Mouse (Mus musculus) embryo, embryonic 11 days (tissue): ENCODE measurements around the gene Tjp1.
A peak's percentile ranks its signal among the peaks of the same experiment; 100 is the strongest.

Source experiments
- DNase-seq: peaks from one replicate; pipeline ENCODE4 v3.0.0-alpha.2; 2015

Gene Tjp1

DNA sequence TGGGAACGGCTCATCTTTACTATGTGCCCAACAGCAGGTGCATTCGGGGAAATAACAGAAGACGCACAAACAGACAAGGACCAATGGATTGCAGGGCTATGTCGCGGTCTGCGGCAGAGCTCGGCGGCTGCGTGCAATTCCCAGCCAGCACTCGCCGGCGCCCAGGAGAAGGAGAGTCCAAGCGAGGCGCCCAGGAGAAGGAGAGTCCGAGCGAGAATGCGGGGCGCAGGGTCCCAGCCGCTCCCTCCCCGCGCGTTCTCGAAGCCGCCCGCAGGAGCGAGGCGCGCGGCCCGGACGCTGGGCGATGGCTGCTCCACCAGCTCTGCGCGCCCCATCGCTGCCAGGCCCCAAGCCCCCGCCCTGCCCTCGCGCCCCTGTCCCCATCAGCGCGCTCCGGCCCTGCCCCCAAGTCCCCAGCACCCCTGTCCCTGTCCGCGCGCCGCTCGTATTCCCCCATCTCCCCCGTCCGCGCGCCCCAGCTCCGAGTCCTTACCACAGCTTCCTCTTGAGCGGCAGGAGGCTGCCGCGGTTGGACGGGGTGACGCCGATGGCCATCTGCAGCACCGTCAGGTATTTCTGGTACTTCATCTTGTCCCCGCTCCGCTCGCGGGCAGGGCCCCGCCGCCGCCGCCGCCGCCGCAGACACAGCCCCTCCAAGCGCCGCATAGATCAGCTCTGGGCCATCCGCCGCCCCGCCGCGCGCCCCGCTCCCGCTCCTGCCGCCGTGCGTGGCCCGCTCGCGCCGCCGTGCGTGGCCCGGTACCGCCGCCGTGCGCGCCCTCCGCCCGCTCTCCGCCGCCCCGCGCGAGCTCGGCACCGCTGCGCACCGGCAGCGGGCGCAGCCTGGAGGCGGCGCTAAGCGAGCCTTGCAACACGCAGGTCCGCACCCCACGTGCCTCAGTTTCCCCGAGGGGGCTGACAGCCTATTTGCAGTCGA is at the start of gene Tjp1:
Gene Tjp1, minus strand, starts transcription at position 711 of the 937 bp plus-strand sequence.
- peak; percentile 61 for DNase-seq

DNA sequence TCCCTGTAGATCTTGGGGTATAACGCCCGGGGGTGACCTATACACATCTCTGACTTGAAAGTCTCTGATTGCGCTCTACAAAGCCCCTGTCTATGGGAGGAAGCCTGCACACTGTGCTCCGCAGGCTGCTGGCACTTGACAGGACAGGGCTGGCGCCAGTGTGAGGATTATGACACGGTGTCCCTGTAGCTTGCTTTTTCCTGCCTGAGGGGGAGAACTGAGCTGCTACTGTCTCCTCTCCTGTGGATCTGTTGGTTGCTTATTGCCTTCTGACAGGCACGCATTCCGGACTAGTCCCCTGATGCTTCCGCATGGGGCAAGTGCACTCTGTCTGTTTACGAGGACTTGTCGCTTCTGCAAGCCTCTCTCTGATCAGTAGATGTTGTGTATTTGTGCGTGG is 49.5 kb upstream of the Tjp1 start:
- peak; percentile 38 for DNase-seq

DNA sequence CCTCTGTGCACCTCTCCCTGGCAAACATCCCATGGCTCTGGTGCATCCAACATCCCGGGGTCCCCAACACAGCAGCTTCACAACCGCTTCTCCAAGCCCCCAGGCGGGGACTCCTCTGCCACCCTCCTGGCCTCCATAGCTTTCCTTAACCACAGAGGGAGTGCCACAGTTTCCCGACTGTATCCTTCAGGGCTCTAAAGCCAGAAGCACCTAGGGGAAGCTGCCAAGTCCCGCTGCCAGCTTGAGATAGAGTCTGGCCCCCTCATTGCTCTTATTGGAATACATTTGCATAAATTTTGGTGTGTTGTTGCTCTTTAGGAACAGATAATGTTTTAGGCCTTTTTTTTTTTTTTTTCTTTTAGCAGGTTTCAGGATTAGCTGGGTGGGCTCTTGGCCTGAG is 45.1 kb upstream of the Tjp1 start:
- DNase-seq: no peak

DNA sequence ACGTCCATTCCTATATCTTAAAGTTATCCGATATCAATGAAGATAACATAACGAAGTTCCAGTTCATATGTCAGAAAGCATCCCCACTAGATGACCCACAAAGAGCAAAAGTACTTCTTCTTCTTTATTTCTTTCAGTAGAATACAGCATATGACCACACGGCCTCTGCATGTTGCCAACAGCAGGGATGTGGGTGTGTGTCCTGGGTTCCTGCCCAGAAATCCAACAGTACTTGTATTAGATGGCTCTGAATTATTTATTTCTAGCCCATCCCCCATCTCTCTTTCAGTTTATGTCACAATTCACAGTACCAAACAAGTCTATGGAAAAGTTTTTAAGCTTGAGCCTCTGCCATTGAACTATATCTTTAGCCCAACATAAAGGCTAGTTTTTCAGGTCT is 43.1 kb upstream of the Tjp1 start:
- DNase-seq: no peak

DNA sequence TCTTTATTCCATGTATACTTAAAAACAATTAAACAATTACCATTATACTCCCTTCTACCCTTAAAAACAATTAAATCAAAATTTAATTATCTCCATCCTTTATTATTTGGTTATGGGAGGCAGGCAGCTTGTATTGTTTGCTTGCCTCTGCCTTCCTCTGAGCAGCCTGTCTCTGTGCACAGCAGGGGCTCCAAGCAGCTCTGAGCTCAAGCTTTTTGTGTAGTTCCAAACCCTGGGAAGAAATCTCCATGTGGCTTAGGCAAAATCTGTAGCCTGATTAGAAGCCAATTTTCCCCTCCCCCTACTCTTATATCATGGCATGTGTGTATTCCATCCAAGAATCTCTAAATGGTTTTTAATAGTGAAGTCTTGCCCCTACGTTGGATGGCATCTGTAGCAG is 28.4 kb upstream of the Tjp1 start:
- no peak for DNase-seq

DNA sequence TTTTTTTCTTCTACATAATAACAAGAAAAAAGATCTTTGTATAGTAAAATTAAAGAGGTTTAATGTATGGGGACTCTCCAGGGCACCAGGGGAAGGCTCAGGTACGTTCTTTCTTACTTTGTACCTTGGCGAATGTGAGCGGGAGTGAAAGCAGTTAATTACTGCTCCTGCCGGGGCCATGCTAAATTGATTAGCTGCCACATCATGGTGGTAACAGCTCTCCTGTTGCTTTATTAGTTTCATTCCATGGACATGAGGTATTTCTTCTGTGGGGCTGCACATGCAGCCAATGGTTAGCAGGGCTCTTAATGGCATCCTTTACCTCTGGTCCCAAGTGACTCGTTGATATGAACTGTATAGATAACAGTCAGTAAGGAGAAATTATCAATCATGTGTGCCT is 18.2 kb upstream of the Tjp1 start:
- DNase-seq: peak; percentile 13

DNA sequence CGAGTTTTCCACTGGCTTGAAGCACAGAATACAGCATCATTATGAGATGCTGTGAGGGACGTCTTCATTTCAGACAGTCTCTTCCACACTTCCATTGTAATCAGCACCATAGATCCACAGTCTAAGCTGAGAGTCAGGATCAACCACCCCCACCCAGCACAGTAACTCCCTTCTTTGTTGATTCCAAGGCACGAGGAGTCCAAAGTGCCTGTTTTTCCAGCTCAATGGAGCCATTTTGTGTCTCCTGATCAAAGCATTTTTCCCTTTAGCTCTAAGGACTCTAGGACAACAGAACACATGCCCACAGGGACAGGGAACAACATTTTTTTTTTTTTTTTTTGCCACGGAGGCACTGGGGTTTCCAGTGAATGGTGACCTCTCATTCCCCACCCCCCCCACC is 5.1 kb upstream of the Tjp1 start:
- peak; percentile 43 for DNase-seq

DNA sequence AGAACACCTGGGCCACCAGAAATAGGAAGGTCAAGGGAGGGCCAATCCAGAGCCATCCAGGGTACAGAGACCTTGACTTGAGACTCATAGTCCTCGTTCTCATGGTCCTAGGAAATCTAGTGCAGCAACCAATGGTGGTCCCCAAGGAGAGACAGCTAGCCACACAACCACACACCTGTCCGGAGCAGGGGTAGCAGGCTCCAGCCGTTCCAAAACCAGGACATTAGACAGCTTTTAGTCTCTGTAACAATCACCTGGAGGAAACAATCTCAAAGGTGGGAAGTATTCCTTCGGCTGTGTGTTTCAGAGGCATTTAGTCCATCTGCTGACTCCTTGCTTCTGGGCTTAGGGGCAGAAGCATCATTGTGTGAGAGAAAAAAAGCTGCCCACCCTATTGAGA is 4.5 kb downstream of the Tjp1 start:
- DNase-seq: no peak

DNA sequence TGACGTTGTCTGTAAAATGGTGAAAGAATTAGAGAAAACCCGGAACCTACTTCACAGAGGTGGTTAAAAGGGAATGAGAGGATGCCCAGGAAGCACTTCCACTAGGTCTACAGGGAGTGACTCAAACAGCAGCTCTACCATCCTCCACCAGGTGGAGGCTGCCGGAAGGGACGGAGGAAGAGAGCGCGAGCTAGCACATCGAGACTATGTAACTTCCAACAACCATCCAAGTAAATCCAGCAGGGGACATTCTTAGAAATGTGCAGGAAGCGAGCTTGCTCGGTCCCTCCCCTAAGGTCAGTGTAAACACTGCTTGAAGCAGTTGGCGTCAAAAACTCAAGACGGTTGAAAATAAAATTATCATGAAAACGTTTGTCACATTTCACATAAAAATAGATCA is 5.1 kb downstream of the Tjp1 start:
- no peak for DNase-seq

DNA sequence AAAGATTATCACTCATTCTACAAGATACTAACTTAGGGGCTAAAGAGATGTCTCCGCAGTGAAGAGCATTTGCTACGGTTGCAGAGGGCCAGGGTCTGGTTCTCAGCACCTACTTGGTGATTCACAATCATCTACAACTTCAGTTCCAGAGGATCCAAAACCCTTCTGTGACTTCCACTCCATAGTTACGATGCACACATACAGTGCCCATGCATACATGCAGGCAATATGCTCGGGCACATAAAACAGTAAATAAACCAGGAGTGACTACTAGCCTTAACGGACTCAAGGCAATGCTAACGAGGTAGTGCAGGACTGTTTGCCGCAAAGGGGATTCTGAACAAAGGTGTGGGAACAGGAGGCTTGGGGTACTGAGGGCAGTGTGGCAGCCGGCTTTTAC is 7.0 kb downstream of the Tjp1 start:
- no peak for DNase-seq

DNA sequence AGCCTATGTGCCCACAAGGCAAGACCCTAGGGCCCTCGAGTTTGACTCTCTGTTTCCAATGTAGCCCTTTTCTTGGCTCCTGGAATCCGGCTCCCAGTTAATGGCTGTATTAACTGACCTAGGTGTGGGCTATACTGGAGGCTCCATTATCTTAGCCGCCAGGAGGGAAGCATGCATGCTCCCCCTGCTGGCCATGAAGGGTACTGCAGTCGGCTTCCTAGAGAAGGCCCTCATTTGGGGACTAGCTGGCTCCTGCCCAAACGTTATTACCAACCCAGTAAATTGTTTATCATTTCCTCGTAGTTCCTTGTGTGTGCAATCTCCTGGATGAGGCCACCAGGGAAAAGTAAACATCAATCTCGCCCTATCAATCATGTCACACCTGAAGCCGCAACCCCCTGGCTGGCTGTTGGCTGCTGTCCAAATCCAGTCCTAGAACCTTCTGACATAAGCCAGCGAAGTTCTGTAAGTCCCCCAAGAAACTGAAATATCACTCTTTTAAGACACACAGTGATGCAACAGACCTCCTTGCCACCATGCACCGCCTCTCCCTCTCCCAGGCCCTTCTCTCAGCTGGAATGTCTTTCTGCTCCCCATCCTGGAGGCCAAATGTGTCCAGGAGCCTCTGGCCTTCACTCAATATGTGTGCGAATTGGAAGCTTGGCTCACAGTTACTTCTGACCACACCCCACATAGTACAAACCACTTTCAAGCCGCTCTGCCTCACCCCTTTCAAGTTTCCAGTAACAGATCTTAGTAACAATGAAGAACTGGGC is 7.6 kb downstream of the Tjp1 start:
- DNase-seq: peak; percentile 79

DNA sequence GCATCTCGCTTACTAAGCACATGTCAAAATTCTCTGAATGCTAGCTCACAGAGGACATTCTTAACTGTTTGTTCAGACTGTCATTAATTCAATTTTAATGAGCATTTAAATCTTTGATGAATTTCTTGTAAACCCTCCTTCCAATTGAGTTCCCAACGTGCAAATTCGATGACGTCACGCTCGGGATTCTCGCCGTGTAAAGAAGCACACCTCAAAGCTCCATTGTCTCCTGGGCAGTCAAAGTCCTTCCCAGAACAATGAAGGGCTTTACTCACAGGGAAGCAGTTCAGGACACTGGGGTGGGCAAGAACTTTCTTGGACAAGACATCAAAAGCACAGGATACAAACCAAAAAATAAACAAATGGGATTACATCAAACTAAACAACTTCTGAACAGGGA is 10.7 kb downstream of the Tjp1 start:
- DNase-seq: no peak

DNA sequence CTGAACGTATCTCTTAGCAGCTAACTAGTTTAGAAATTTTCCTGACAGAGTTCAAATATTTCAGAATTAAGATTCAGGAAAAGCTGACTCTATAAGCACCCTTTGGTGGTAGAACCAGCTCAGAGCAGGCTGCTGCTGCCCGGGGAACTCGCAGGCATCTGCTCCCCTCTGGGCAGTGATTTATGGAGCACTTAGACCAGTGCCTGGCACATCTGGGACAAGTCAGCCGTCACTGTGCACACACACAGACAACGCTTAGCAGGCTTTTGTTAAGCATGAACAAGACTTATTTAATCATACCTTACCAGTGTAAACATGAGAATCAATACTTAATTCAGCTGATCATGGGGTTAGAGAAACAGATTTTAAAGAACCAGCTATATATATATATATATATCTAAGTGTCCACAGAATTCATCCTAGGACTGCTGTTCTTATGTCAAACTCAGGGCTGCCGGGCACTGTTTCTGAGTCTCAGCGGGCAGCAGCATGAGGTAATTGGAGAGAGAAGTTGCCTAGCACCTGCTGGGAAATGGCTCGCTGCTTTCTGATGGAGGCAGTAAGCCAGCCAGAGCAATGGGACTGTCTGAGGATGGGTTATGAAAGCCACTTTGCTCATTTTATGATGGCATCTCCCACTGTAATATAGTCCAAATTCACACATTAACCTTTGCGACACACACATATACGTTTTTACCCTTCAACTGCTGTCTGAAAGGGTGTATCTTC is 14.0 kb downstream of the Tjp1 start:
- DNase-seq: peak; percentile 51

DNA sequence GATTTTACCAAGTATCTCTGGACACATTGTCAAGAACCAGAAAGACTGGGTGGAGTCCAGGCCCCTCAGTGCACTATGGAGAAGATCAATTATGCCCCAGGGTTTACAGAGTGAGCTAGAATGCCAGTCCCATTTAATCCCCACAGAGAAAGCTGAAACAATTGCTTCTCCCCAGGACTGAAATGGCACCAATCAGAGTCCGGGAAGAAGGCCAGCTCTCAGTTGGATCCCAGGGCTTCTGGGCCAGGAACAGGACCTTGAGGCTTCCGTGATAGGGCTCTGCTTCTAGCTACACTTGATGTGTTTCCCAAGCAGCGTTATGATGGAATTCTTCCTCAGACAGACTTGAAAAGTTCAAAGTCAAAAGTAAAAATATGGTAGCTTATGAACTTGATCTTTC is 18.2 kb downstream of the Tjp1 start:
- no peak for DNase-seq

DNA sequence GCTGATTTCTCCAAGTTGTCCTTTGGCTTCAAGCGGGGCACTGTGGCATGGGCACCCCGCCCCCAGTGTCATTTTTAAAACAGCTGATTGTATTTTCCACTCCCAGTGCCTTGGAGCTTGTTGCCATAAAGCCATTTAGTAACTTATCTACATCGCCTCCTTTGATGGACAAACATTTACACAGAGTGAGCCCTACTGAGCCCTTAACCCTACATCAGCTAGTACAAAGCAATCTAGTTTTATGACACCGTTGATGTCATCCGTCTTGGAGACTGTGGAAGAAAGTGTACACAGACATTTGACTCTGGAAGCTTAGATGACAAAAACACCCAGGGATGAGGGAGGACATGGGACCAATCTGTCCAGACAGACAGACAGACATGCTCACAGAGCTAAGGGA is 20.2 kb downstream of the Tjp1 start:
- DNase-seq: no peak

DNA sequence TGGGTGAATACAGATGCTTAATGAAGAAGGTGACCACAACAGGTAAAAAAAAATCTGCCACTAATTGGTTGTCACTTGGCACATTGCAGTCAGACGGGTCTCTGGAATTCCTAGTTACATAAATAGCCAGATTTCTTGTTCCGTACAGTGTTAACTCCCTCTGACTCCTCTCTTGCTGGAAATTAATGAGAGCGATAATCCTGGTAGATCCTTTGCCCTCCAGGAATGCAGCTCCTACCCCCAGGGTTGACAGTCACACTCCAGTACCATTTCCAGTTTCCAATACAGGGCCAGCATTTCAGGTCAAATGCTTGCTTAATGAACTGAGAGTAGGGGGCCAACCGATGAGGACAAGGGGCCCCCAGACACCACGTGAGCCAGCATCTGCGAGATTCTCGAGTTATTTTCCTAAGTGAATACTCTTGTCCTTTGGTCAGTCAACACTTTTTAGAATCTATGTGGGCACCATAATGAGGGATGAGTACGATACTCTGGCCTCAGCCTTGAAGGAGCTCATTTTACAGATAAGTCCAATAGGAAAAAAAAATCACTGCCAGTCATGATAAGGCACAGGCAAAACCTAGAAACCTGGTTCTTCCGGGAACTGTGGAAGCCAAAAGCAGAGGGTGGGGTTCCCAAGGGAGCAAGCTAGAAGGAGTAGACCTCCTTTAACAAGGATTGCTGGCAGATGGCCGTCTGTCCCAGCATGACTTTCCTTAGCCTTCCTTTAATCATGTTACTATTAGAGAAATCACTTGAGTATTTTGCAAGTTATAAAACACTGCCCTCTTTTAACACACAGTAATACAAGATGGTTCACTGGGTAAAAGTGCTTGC is 24.9 kb downstream of the Tjp1 start:
- DNase-seq: no peak

DNA sequence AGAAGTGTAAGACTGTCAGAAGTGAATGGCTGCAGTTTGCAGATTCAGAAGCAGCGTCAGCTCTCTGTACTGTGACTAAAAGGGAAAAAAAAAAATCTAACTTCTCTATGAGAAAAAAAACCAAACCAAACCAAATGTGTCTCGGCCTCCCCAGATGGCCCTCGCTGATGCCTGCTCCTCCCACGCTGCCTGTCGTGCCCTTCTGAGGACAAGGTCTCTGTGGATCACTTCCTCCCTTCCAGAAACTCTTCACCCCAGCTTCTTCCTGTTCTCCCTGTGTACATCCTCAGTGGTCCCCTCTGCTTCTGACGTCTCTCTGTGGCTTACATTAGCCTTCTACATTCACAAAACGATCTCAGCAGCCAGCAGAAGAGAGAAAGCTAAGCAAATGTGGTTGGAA is 26.8 kb downstream of the Tjp1 start:
- no peak for DNase-seq

DNA sequence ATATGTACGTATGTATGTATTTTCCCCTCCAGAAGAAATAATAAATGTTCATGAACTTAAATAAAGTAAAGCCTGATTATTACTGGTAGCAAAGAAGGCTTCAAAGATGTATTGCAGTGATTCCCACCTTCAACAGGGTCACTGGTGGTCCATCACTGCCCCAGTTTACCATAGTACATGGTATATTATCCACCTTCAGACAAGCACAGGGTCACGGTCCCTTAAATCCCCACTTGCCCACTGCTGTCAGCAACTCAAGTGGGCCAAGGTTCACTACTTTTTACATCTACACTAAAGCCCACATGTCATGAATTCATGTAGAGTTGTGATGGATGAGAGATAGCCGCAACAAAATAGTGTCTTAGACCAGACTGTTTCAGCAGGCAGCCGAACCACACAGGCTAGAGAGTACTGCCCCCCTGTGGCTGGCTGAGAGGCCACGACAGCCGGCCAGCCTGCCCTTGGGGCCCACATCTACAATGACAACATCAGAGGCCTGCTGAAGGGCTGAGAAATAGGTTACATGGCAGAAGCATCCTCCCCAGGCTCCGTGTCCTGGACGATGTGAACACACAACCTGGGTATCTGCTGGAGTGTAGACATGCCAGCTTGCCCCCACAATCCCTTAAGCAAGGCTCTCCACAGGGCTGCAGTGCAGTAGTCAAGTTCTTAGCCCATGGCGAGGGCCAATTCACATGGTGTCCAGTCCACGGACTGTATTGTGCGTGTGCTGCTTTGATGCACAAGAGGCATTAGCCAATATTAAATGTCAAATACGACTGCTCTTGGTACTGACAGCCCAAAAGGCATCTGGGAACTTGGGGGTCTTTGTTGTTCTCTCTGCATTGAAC is 29.6 kb downstream of the Tjp1 start:
- DNase-seq: peak; percentile 82

DNA sequence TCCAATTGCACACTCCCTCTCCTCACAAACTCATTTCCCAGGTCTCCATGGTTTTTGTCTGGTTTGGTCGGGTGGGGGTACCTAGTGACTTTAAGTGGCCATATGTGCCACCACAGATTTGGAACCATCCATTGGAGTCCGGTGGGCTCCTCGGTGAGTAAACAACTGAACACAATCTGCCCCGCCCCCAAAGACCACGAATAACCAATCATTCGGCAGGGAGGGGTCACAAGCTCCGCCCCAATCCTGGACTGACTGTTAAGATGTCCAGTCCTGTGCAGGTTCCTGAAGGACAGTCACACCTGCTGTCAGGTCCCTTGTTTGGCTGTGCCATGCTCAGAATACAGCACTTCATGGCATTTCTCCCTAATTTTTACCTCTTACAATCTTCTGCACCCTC is 37.1 kb downstream of the Tjp1 start:
- no peak for DNase-seq

DNA sequence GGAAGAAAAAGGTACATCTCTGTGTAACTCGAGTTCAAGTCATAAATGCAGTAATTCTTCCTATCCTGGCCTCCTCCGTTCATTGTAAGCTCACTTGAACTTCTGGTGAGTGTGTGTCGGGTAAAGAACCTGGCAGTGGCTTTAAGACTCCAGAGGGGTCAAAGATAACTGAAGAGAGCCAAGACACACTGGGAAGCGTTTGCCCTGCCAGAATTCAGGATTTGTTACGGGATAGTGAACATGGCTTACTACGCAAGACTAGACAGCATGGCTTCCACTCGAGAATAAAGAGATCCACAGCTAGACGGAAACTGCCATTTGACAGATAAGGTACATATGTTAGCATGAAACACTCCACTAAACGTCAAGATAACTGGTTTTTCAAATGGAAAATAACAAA is 37.8 kb downstream of the Tjp1 start:
- no peak for DNase-seq

DNA sequence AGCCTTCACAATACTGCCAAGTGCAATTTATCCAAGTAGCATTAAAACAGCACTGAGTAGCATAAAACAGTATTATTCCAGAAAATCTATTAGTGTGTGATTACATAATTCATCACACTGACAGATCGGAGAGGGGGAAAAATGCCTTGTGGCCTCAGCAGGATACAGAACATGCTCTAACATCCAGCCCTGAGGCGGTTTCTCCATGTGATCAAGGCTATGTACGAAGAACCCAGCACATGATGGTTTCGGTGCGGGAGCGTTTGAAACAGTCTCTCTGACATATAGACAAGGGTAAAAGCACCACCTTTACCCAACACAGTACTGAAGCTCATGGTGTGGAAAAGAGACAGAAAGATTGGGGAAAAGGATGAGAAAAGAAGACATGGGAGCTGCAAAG is 38.4 kb downstream of the Tjp1 start:
- no peak for DNase-seq

DNA sequence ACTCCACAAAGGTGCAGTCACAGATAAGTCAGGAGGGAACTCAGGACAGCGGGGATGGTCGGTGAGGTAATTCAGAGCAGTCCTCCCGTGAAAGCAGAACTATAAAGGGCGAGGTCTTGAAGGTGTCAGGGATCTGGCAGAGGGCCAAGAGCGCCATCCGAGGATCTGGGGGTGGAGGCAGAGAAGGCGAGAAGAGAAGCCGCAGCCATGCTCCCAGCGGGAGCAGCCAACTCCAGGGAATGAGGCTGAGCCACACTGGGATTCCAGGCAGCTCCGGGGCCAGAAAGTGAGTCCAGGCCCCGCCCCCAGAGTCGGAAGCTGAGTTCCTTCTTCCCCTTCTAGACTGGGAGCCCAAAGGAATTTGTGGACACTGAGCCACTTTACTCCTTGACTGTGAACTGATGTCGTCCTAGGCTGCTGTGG is 41.3 kb downstream of the Tjp1 start:
- DNase-seq: peak; percentile 62
